Mouse (Mus musculus) lung, postnatal 0 days (tissue): ENCODE data around the gene Nfia.

Experiments used
- CTCF ChIP-seq: IDR thresholded peaks from 2 replicates; pipeline ENCODE4 v1.5.1; 2016; ENCODE audit warnings: antibody characterized with exemption, mild to moderate bottlenecking
- EP300 ChIP-seq: IDR thresholded peaks from 2 replicates; pipeline ENCODE4 v1.6.1; 2016; ENCODE audit warnings: antibody characterized with exemption, mild to moderate bottlenecking, control low read depth

DNA sequence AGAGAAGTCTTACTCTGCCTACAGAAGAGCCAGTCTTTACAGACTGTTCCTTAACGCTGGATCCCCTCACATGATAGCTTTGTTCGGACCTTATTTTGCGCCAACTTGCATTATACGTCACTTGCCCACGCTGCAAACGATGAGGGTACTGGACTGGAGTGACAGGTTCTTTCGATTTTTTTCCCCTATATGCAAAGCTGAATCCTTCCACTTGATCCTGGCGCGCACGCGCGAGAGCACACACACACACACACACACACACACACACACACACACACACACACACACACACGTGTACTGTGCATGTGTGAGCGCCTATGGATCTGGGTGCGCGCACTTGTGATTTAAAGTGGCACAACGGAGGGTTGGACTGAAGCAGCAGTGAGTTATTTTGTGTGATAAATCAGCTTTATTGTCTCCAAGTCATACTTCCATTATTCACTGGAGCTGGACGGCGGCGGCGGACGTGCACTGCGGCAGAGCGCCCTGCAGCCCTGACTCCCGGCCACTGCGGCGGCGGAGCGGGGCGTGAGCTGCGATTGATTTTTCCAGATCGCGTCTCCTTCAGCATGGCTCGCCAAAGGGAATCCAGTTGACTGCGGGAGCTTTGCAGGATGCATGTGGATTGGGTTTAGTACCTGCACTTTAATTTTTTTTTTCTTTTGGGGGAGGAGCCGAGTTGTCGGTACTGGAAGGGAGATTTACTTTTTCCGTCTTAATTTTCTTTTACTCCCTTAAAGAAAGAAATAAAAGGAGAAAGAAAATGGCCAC, 15.1 kb upstream of the Nfia start:
- TF ChIP-seq EP300 (no peak), CTCF (peak; percentile 36; the same call in 1 of the 2 replicates)
